Mouse (Mus musculus): ENCODE measurements around the gene Fto. TPM values are rescaled to one million over a fixed set of nuclear protein-coding genes. Genes with fewer than 3 reads are reported as not detected.

Fto gene
- polyA plus RNA-seq (2015; fragmentation: Nextera tagmentation; extraction: Ambion mirVana) = 89.0 and 99.4 TPM in 2 replicates

GRCm38 (mm10) chr8:91312835-91313832 lies at the start of gene Fto, which contains the start of gene Rpgrip1l:
Gene Fto, plus strand, starts transcription at chr8:91313525.
Gene Rpgrip1l, minus strand, starts transcription at chr8:91313262.
- H3K27ac ChIP-seq (ENCODE audit: low read length) = peak within 1 kb of the TSS; percentile 75
- WGBS = under 1% methylated on average over 59 of the region's 59 CpGs
- H3K4me2 ChIP-seq (replicated peaks; ENCODE audit: low read depth, low read length) = peak within 1 kb of the TSS; percentile 88
- peak within 1 kb of the TSS; percentile 92 for H3K9ac ChIP-seq (replicated peaks; ENCODE audit: low read length)
- peak within 1 kb of the TSS; percentile 87 for H3K4me3 ChIP-seq (ENCODE audit: low read length)
- H3K4me1 ChIP-seq (ENCODE audit: insufficient read depth, low read length) = peaks cover 15% of the 10 kb centered on the region
- H3K9me3 ChIP-seq (ENCODE audit: low read length) = no peaks in the 10 kb centered on the region
- ATAC-seq (ENCODE audit: low FRiP score, low TSS enrichment) = peak; percentile 99
- H3K36me3 ChIP-seq (ENCODE audit: insufficient read depth, low read length) = no peaks in the 10 kb centered on the region
- no peaks in the 10 kb centered on the region for H3K27me3 ChIP-seq (ENCODE audit: insufficient read depth, low read length)

- Histone ChIP-seq H3K4me1 (ENCODE audit: insufficient read depth, low read length) (no peaks in the 10 kb centered on the region), H3K9me3 (ENCODE audit: low read length) (no peaks in the 10 kb centered on the region), H3K27ac (ENCODE audit: low read length) (no peak overlapping the region), H3K4me2 (replicated peaks; ENCODE audit: low read depth, low read length) (no peak overlapping the region), H3K4me3 (ENCODE audit: low read length) (no peak overlapping the region), H3K9ac (replicated peaks; ENCODE audit: low read length) (no peak overlapping the region), H3K36me3 (ENCODE audit: insufficient read depth, low read length) (0 out of 2 replicates have a peak, but pooled peaks cover 6% of the 10 kb centered on the region), H3K27me3 (ENCODE audit: insufficient read depth, low read length) (no peaks in the 10 kb centered on the region)
- 82% methylated on average over 3 of the region's 3 CpGs for WGBS
- no peak for ATAC-seq (ENCODE audit: low FRiP score, low TSS enrichment)
These were observed 49.4 kb upstream of the Fto start for GRCm38 (mm10) chr8:91263939-91264338.

GRCm38 (mm10) chr8:91264564-91264963 lies 48.8 kb upstream of the Fto start:
- no peak overlapping the region for H3K9ac ChIP-seq (replicated peaks; ENCODE audit: low read length)
- ATAC-seq (ENCODE audit: low FRiP score, low TSS enrichment) = no peak
- no peaks in the 10 kb centered on the region for H3K9me3 ChIP-seq (ENCODE audit: low read length)
- no peaks in the 10 kb centered on the region for H3K27me3 ChIP-seq (ENCODE audit: insufficient read depth, low read length)
- H3K36me3 ChIP-seq (ENCODE audit: insufficient read depth, low read length) = 0 out of 2 replicates have a peak, but pooled peaks cover 6% of the 10 kb centered on the region
- no peak overlapping the region for H3K4me3 ChIP-seq (ENCODE audit: low read length)
- H3K4me1 ChIP-seq (ENCODE audit: insufficient read depth, low read length) = no peaks in the 10 kb centered on the region
- no peak overlapping the region for H3K27ac ChIP-seq (ENCODE audit: low read length)
- H3K4me2 ChIP-seq (replicated peaks; ENCODE audit: low read depth, low read length) = no peak overlapping the region

- Histone ChIP-seq H3K4me2 (replicated peaks; ENCODE audit: low read depth, low read length) (no peak overlapping the region), H3K27ac (ENCODE audit: low read length) (no peak overlapping the region), H3K4me1 (ENCODE audit: insufficient read depth, low read length) (no peaks in the 10 kb centered on the region), H3K27me3 (ENCODE audit: insufficient read depth, low read length) (no peaks in the 10 kb centered on the region), H3K36me3 (ENCODE audit: insufficient read depth, low read length) (peaks cover 10% of the 10 kb centered on the region; the same call in 1 of the 2 replicates), H3K4me3 (ENCODE audit: low read length) (no peak overlapping the region), H3K9me3 (ENCODE audit: low read length) (no peaks in the 10 kb centered on the region), H3K9ac (replicated peaks; ENCODE audit: low read length) (no peak overlapping the region)
- ATAC-seq (ENCODE audit: low FRiP score, low TSS enrichment) = no peak
- 73% methylated on average over 2 of the region's 2 CpGs for WGBS
These were observed 43.9 kb upstream of the Fto start for GRCm38 (mm10) chr8:91269374-91269958.

GRCm38 (mm10) chr8:91273493-91273892 lies 39.8 kb upstream of the Fto start:
- no peaks in the 10 kb centered on the region for H3K27me3 ChIP-seq (ENCODE audit: insufficient read depth, low read length)
- H3K36me3 ChIP-seq (ENCODE audit: insufficient read depth, low read length) = peaks cover 10% of the 10 kb centered on the region; the same call in 1 of the 2 replicates
- no peak for ATAC-seq (ENCODE audit: low FRiP score, low TSS enrichment)
- H3K9me3 ChIP-seq (ENCODE audit: low read length) = peaks cover 4% of the 10 kb centered on the region; the same call in 1 of the 2 replicates
- H3K9ac ChIP-seq (replicated peaks; ENCODE audit: low read length) = no peak overlapping the region
- no peak overlapping the region for H3K4me3 ChIP-seq (ENCODE audit: low read length)
- WGBS = 93% methylated on average over 5 of the region's 5 CpGs
- no peaks in the 10 kb centered on the region for H3K4me1 ChIP-seq (ENCODE audit: insufficient read depth, low read length)
- H3K4me2 ChIP-seq (replicated peaks; ENCODE audit: low read depth, low read length) = no peak overlapping the region
- H3K27ac ChIP-seq (ENCODE audit: low read length) = no peak overlapping the region

- Histone ChIP-seq H3K4me2 (replicated peaks; ENCODE audit: low read depth, low read length) (no peak overlapping the region), H3K4me1 (ENCODE audit: insufficient read depth, low read length) (no peaks in the 10 kb centered on the region), H3K9me3 (ENCODE audit: low read length) (peaks cover 4% of the 10 kb centered on the region; the same call in 1 of the 2 replicates), H3K36me3 (ENCODE audit: insufficient read depth, low read length) (peaks cover 10% of the 10 kb centered on the region; the same call in 1 of the 2 replicates), H3K27ac (ENCODE audit: low read length) (no peak overlapping the region), H3K27me3 (ENCODE audit: insufficient read depth, low read length) (no peaks in the 10 kb centered on the region), H3K9ac (replicated peaks; ENCODE audit: low read length) (no peak overlapping the region), H3K4me3 (ENCODE audit: low read length) (no peak overlapping the region)
- ATAC-seq (ENCODE audit: low FRiP score, low TSS enrichment) = no peak
- WGBS = 91% methylated on average over 2 of the region's 2 CpGs
These were observed 37.0 kb upstream of the Fto start for GRCm38 (mm10) chr8:91276337-91276736.

- WGBS = 83% methylated on average over 5 of the region's 5 CpGs
- no peak for ATAC-seq (ENCODE audit: low FRiP score, low TSS enrichment)
These were observed 35.3 kb upstream of the Fto start for GRCm38 (mm10) chr8:91278060-91278459.

GRCm38 (mm10) chr8:91280467-91281212 lies 32.7 kb upstream of the Fto start:
- Histone ChIP-seq H3K4me3 (ENCODE audit: low read length) (no peak overlapping the region), H3K4me1 (ENCODE audit: insufficient read depth, low read length) (no peaks in the 10 kb centered on the region), H3K27me3 (ENCODE audit: insufficient read depth, low read length) (no peaks in the 10 kb centered on the region), H3K9me3 (ENCODE audit: low read length) (peaks cover 4% of the 10 kb centered on the region; the same call in 1 of the 2 replicates), H3K36me3 (ENCODE audit: insufficient read depth, low read length) (0 out of 2 replicates have a peak, but pooled peaks cover 4% of the 10 kb centered on the region), H3K27ac (ENCODE audit: low read length) (no peak overlapping the region), H3K4me2 (replicated peaks; ENCODE audit: low read depth, low read length) (no peak overlapping the region), H3K9ac (replicated peaks; ENCODE audit: low read length) (no peak overlapping the region)
- ATAC-seq (ENCODE audit: low FRiP score, low TSS enrichment) = no peak
- WGBS = 81% methylated on average over 11 of the region's 11 CpGs

More at GRCm38 (mm10) chr8:91278060-91278459, 35.3 kb upstream of the Fto start:
- Histone ChIP-seq H3K4me3 (ENCODE audit: low read length) (no peak overlapping the region), H3K36me3 (ENCODE audit: insufficient read depth, low read length) (peaks cover 6% of the 10 kb centered on the region; the same call in 1 of the 2 replicates), H3K9ac (replicated peaks; ENCODE audit: low read length) (no peak overlapping the region), H3K4me1 (ENCODE audit: insufficient read depth, low read length) (no peaks in the 10 kb centered on the region), H3K27ac (ENCODE audit: low read length) (no peak overlapping the region), H3K4me2 (replicated peaks; ENCODE audit: low read depth, low read length) (no peak overlapping the region), H3K27me3 (ENCODE audit: insufficient read depth, low read length) (no peaks in the 10 kb centered on the region), H3K9me3 (ENCODE audit: low read length) (peaks cover 4% of the 10 kb centered on the region; the same call in 1 of the 2 replicates)

- no peaks in the 10 kb centered on the region for H3K27me3 ChIP-seq (ENCODE audit: insufficient read depth, low read length)
- H3K4me2 ChIP-seq (replicated peaks; ENCODE audit: low read depth, low read length) = no peak overlapping the region
- H3K27ac ChIP-seq (ENCODE audit: low read length) = no peak overlapping the region
- H3K4me3 ChIP-seq (ENCODE audit: low read length) = no peak overlapping the region
- no peaks in the 10 kb centered on the region for H3K36me3 ChIP-seq (ENCODE audit: insufficient read depth, low read length)
- 87% methylated on average over 8 of the region's 8 CpGs for WGBS
- H3K4me1 ChIP-seq (ENCODE audit: insufficient read depth, low read length) = no peaks in the 10 kb centered on the region
- H3K9me3 ChIP-seq (ENCODE audit: low read length) = peaks cover under 1% of the 10 kb centered on the region; the same call in 1 of the 2 replicates
- no peak overlapping the region for H3K9ac ChIP-seq (replicated peaks; ENCODE audit: low read length)
- ATAC-seq (ENCODE audit: low FRiP score, low TSS enrichment) = no peak
These were observed 31.8 kb upstream of the Fto start for GRCm38 (mm10) chr8:91281545-91281944.

Data from kidney, embryonic 16.5 days (tissue).